Mouse (Mus musculus): ENCODE data around the gene Kcnk2.
"Not testable (repeated sequence)": the region's sequence is repeated elsewhere in the genome, so short reads cannot be mapped to it uniquely, and the experiment has no call there.

Gene Kcnk2

DNA sequence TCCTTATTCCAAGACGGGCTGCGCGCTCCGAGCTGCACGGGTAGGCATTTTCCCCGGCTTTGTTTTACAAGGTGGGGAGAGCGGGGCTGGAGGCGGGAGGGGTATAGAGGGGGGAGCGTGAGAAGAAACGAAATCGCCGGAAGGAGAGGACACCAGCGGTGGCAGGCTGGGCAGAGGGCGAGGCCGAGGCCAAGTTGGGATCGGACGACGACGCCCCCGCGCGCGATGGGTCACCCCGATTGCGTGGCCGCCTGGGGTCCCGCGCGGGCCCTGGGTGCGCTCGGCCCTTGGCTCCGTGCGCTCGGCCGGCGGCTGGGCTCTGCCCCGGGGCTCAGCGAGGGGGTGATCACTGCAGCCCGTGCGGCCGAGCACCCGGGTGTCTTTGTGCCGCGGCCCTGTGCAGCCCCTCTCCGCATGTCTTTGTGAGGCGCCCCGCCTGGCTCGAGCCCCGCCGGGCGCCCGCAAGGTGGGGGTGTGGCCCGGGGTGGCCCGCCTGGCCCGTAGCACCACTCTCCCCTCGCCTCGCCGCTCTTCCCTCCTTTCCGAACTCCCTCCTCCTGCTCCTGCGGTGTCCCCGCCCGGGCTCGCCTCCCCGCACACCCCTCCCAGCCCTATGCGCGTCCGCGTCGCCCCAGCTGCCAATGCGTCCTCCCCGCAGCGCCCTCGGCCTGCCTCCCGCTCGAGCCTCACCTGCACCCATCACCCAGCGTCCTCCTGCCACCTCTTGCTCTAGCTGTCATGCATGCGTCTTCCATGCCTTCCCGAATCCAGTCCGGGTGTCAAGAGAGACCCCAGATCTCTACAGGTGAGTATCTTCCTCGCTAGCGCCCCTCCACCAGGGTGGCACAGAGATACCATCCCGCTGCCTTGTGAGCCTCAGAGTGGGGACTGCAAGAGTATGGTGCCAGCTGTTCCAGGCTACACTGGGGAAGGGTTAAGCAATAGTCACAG is 58.5 kb downstream of the Kcnk2 start:
- DNase-seq (ENCODE audit: low spot score), result no peak

DNA sequence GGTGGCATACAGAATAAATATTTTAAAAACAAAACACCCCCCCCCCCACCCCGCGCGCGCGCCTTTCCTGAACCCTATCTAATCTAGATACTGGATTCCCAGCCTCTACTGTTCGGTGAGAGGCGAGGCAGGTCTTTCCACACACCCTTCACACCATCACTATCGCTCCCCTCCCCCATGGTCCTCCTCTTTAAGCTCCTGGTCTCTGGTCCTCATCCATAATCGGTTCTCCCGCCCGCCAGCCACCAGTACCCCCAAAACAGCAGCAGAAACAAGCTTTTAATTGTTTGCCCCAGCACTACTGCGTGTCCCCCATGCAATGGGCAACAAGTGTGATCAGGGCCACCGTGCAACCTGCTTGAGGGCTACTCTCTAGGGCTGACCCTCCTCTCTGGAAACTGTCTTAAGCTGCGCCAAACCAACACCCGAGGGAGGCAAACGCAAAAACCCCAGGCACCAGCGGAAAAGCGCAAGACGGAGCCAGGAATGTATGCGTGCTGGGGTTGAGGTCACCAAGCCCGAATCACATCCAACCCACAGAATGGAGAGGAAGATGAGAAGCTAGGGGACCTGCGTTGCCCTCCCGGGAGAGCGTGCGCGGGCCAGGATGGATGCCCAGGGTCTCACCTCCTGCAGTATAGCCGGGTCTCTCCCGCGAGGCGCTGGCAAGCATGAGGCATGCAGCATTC is 59.5 kb downstream of the Kcnk2 start:
- no peak for DNase-seq (ENCODE audit: low spot score)

DNA sequence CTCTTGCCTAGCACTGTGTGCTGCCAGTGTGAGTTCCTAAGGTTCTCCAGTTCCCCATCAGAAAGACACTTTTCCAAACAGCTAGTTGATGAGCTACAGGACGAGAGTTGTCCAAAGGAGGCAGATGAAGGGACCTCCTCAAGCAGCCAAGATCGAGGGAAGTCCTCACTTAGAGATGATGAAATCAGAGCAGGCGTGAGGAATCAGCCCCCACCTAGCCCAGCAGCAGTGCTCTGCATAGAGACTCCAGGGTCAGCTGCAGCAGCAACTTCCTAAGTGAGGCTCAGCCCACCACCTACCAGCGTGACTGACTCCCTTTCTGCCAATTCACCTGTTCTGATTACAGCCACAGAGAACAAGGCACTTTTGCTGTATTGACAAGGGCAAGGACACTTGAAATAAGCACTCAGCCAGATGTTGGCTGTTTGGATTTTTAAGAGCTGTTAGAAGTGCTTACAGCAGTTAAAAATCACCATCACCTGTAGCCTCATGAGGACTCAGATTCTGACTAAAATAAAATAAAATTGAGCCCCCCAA is 60.6 kb downstream of the Kcnk2 start:
- no peak for DNase-seq (ENCODE audit: low spot score)

DNA sequence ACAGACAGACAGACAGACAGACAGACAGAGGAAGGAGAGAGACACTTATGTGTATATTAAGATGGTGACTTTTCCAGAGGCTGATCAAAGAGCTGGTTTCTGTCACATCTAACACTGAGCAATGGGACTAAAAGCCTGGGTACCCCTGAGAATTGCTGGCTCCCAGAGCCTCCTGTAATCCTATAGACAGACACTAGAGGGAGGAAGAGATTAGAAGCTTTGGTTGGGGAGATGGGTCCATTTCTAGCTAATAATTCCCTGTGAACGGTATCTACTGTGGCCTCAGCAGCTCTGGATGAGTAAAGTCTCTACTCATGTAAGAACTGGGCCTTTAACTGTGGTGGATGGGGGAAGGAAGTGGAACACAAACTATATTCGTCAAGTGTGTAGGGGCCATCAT is 86.2 kb downstream of the Kcnk2 start:
- DNase-seq (ENCODE audit: low spot score), result no peak

DNA sequence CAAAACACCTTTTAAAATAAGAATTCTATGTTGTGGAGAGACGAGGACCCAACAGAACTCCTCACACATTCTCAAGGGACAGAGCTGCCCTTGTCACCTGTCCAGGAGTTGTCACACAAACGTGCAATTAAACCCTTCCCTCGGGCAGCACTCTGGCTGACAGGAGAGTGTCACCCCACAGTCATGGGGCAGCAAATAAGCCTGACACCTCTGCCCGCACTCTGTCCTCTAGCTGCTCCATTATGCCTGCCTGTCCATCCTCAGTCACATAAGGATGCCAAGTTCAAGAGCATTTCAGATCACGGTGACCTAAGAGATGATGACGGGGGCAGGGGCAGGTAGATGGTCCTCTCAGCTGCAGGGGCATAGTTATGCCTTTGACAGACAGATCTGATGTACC is 87.6 kb downstream of the Kcnk2 start:
- no peak for DNase-seq (ENCODE audit: low spot score)

DNA sequence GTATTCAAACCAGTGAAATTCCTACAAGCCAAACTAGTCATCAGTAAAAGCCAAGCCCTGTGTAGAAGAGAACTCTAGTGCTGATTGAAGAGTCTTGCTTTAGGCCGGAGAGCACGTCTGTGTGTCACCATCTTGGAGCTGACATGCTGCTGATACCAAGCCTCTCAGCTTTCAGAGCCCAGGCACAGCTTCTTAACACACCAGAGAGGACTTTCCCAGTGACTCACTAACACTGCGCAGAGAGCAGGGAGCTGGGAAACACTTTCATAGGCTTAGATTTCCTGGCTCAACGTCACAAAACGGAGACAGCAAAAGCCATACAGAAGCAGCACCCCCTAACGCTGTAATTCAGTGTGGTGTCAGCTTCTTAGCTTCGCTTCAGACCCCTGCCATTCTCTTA is 88.3 kb downstream of the Kcnk2 start:
- DNase-seq (ENCODE audit: low spot score), result no peak

DNA sequence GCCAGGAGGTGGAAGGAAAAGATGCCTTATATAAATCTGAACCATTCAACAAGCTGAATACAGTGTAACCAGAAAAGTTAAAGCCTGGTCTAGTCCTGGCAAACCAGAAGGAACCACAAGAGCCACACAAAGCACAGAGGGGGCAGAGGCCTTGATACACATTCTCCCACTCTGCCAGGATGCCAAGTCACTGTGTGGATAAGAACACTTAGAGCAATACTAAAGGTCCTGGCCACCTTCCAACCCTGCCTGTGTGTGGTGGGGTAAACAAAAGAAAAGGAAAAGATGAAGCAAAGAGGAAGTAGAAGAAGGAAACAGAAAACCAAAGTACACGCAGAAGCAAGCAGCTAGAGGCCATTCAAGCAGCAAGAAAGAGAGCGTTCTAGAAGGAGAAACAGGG is 91.9 kb downstream of the Kcnk2 start:
- DNase-seq (ENCODE audit: low spot score), result peak; percentile 18

DNA sequence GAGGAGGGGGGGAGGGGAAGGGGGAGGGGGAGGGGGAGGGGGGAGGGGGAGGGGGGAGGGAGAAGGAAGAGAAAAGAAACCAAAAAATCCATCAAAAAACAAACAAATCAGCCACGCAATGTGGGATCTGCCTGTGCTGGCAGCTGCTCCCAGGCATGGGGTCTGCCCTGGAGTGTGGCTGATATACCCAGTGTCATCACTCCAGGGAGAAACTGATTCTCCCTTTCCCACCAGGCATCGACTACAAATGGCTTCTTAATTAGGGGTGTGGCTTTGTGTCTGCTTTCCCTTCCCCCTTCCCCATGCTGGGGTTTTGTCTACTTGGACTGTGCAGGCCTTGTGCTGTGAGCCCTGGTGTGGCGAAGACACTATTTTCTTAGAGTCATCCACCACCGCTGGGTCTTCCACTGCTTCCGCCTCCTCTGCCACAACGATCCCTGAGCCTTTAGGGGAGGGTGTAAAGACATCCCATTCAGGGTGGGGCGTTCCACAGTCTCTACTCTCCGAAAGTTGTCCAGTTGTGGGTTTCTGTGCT is 97.0 kb downstream of the Kcnk2 start:
- DNase-seq (ENCODE audit: low spot score), result no peak

DNA sequence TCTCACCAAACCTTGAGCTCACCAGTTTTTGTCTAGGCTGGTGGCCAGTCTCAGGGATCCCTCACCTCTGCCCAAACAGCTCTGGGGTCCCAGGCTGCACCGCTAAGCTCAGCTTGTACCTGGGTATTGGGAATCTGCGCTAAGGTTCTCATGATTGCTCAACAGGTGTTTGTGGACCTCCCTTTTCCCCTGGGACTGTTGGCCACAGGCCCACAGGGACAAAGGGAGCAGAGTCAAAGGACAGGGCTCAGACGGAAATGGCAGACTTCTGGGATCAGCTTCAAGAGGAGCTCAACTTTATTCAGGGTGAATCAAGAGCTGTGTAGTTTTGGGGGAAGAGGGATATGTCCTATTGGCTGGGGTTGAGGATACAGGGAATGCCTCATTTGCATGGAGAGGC is 99.1 kb downstream of the Kcnk2 start:
- peak; percentile 6 for DNase-seq (ENCODE audit: low spot score)

DNA sequence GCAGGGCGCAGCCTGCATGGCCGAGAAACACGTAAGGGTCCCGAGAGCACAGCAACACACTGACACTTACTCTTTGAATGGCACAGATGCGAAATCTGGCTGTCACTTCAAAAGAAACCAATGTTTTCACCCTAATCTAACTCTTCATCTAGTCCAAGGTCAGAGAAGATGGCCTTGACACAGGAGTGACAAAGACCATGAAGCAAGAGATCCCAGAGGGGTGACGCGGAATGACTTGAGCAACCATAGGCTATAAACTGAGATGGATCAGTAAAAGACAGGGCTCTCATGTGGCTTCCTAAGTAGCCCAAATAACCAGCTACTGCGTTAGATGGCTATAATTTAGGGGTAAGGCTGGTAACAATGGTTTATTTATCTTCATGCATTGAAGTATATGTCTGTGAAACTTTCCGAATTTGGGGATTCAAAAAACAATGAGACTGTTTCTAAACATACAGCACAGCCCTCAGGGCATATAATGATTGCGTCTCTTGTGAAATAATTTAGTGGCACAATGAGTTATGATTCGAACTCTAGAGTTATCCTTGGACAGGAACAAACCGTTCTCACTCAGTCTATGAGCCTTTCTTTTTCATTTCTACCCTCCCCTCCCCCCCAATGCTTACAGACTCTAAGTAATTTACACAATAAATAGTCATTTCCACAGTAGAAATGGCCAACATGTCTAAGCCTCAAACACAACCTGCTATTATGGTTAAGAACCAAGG is 108.2 kb downstream of the Kcnk2 start:
- DNase-seq (ENCODE audit: low spot score), result no peak

DNA sequence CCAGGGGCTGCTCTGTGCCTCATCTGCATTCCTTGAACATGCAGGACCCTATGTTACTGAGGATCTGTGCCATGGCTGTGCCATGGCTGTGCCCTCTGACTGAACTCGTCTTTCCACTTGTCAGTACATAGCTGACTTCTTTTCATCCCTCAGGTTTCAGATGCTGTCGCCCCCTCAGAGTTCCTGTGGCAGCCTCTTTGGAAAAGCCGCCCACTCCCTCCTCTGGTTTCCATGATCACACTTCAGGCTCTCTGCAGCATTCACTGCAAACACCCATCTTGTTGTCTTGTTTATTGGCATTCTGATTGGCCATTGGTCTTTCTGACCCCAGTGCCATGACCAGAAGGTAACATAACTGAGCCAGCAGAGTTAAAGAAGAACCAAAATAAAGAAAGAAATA is 111.2 kb downstream of the Kcnk2 start:
- no peak for DNase-seq (ENCODE audit: low spot score)

DNA sequence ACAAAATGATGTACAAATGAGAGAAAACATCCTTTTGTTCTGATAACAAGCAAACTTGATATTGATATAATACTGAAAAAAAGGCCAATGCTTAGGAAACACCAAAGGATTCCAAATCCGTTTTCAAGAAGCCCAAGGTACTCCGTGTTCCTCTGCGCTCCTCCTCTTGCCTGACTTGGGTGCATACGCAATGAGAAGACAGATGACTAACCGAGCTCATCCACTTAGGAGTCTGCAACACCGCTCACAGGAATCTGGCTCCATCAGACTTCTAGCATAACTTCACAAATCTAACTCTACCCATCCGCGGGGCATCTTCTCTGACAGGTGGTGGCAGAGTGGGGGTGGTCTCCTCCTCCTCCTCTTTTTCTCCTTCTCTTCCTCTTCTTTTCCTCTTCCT is 113.1 kb downstream of the Kcnk2 start:
- no peak for DNase-seq (ENCODE audit: low spot score)

DNA sequence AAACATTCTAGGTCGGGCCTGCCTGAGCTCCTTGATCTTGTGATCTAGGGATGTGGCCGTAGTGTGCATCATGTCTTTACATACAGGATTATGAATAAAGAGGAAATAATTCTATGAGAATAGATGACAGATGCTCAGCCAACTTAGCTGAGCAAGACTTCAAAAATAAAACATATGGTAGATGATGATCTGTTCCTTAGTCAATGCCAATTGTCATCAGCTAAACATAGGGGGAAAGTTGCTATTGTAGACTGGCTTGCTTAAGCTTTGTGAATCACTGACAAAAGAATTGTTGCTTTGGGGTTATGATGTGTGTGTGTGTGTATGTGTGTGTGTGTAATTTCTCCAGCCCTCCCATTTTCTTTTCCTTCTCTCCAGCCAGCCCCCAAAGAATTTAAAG is 129.8 kb downstream of the Kcnk2 start:
- no peak for DNase-seq (ENCODE audit: low spot score)

DNA sequence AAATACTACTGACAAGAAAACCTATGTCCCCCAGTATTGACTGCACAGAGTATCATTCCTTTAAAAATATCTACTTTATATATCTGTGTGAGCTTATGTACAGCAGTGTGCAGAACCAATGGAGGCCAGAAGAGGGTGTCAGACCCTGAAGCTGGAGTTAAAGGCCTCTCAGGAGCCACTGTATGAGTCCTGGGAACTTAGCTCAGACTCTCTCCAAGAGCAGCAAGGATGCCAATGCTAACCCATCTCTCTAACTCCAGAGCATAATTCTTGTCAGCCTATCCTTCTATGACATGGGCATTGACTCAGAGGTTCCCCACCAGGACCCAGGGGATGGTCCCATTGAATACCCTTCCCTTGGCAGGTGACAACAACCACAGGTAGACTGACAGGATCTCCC is 148.4 kb downstream of the Kcnk2 start:
- no peak for DNase-seq (ENCODE audit: low spot score)

DNA sequence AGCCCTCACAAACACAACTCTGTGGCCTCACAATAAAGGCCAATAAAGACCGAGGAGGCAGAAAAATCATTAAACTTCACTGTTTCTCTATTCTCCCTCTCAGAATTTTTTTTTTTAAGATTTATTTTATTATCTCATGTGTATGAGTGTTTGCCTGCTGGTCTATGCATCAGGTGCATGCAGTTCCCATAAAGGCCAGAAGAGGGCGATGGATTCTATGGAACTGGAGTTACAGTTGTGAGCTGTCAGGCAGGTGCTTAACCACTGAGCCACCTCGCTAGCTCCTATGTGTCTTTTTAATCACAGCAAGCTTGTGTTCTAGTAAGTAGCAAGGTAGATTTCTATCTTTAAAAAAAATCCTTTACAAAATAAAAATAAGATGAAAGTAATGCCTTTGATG is 148.9 kb downstream of the Kcnk2 start:
- no peak for DNase-seq (ENCODE audit: low spot score)

DNA sequence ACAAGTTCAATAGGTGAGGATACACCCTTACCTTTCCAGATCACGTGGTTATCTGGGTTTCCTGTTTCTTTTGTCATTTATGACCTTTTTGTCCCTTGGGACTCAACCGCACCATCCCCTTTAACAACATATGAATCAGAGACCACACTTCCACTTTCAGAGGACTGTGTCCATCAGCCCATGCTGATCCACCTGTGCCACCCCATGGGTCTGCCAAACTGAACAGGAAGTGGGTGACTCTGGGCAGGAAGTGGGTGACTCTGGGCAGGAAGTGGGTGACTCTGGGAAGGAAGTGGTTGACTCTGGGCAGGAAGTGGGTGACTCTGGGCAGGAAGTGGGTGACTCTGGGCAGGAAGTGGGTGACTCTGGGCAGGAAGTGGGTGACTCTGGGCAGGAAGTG is 158.9 kb downstream of the Kcnk2 start:
- DNase-seq (ENCODE audit: low spot score), result not testable (repeated sequence)

DNA sequence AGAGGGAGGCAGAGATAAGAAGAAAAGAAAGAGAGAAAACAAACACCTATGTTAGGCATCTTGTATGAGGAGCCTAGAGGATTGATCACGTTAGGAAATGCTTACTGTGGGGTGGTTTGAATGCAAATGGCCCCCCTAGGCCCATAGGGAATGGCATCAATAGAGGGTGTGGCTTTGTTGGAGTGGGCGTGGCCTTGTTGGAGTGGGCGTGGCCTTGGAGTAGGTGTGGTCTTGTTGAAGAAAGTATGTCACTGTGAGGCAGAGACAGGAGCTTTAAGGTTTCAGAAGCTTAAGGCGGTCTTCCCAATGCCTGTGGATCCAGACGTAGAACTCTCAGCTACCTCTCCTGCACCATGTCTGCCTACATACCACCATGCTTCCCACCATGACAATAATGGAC is 166.8 kb downstream of the Kcnk2 start:
- no peak for DNase-seq (ENCODE audit: low spot score)

DNA sequence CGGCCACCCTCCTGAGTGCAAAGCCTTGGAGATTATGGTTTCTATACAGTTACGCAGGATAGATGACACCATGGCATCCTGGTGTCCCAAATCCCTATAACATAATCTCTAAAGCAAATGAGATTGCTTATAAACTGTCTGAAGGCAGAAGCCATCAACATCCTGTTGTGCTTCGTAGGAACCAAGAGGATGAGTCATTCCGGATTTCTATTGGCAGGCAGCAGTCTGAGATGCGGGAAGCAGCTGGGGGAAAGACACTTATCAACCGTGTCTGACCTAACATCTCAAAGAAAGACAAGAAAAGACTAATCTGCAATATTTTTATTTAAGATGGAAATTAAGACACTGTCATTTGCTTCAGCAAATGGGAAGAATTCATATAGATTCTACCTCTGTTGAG is 169.2 kb downstream of the Kcnk2 start:
- DNase-seq (ENCODE audit: low spot score), result no peak

DNA sequence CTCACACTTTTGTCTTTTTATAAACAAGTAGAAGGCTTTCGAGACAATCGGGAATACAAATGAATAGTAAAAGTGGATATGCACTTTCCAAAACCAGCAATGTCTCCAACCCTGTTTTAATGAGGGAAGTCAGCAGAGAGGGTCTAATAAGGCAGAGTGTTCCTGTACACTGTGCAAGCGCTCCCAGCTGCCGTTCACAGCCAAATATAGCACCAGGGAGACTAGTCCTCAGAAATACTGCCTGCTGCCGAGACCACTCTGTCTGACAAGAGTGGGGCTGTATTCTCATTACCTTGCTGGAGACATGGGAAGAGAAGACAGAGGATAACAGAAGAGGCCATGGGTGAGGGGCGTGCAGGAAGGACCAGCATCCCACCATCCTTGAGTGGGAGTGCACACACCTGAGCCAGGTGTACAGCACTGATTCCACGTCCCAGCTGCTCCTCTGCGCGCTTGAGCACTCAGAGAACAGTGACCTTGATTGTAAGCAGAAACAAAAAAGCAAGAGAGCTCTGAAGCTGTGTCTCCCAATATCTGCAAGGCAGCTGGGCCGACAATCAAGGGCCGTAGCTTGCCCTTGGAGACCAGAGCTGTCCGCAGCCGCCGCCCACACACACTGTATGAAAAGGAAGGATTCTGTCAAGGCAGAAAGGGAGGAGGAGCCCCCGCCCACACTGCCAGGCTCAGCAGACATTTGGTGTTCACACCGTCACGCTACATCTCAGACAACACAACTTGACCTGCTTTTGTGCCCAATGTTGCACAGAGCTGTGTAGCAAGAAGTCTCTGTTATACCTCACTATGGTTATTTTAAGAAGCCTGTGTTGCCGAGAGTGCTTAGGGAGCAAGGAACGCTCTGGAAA is 173.6 kb downstream of the Kcnk2 start:
- no peak for DNase-seq (ENCODE audit: low spot score)

DNA sequence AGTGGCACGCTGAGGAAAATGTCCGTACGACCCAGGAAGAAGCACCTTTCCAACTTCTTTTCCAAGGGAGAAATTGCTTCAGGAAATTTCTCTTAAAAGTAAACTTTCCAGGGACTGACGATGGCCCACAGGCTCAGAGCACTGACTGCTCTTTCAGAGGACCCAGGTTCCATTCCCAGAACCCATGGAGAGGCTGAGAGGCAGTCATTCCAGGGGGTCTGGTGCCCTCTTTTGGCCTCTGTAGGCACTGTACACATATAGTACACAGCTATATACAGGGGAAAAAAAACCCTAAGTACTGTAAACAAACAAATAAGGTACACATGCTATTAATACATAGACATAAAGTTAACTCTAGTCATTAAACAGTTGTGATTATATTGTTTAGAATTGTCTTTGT is 174.6 kb downstream of the Kcnk2 start:
- no peak for DNase-seq (ENCODE audit: low spot score)

DNA sequence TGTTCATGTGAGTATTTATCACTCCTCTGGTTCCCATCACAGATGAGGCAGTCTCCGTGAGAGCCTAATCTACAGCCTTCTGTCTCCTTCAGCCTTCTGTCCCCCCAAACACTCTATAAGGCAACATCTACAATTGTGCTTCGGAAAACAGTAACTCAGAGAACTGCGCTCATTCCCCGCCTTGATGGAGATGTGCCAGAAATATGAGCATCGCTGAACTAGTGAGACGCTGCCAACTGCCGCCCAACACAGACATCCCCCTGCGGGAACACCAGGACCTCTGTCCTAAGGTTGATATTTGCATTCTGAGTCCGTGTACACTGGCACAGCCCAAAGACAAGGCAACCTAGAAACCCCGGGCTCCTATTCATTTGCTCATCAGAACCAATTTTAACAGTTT is 183.0 kb downstream of the Kcnk2 start:
- no peak for DNase-seq (ENCODE audit: low spot score)

All from adipocyte (in vitro differentiated cells).